Mouse (Mus musculus) CD4-positive, CD25-positive, alpha-beta regulatory T cell, adult 4 months (primary cell): Measurements from ENCODE around the gene Xrcc4. TPM values are rescaled to one million over a fixed set of nuclear protein-coding genes. Genes with fewer than 3 reads are reported as not detected.
"Not testable (repeated sequence)": the region's sequence is repeated elsewhere in the genome, so short reads cannot be mapped to it uniquely, and the experiment has no call there.

ENCODE experiments used
- ATAC-seq: one replicate; pipeline ENCODE4 v1.8.0; 2017
- polyA plus RNA-seq, 2 experiments: library from polyadenylated mRNA; unstranded; fragments of 100-300 nt; shearing (Covaris generic); gene quantifications; one replicate each; pipeline ENCODE4 v1.2.1; 2017

Gene Xrcc4
- polyA plus RNA-seq, 2 experiments from 2014 or later = 19.0 to 30.4 TPM

GRCm38 (mm10) chr13:89809024-89809423, 280.4 kb downstream of the Xrcc4 start:
- no peak for ATAC-seq

- no peak for ATAC-seq
These were observed 287.5 kb downstream of the Xrcc4 start for GRCm38 (mm10) chr13:89801901-89802300.

GRCm38 (mm10) chr13:89797721-89798120, 291.7 kb downstream of the Xrcc4 start:
- no peak for ATAC-seq

GRCm38 (mm10) chr13:89791475-89791874, 297.9 kb downstream of the Xrcc4 start:
- ATAC-seq = no peak

GRCm38 (mm10) chr13:89782886-89783285, 306.5 kb downstream of the Xrcc4 start:
- no peak for ATAC-seq

GRCm38 (mm10) chr13:89780276-89780675, 309.1 kb downstream of the Xrcc4 start:
- ATAC-seq = no peak

GRCm38 (mm10) chr13:89779208-89779911, 310.0 kb downstream of the Xrcc4 start:
- ATAC-seq = no peak

- ATAC-seq = no peak
These were observed 311.6 kb downstream of the Xrcc4 start for GRCm38 (mm10) chr13:89777764-89778163.

- ATAC-seq = no peak
These were observed 312.3 kb downstream of the Xrcc4 start for GRCm38 (mm10) chr13:89777146-89777545.

GRCm38 (mm10) chr13:89766551-89766950, 322.9 kb downstream of the Xrcc4 start:
- ATAC-seq = peak; percentile 64

- ATAC-seq = peak; percentile 56
These were observed 323.4 kb downstream of the Xrcc4 start for GRCm38 (mm10) chr13:89765966-89766365.

GRCm38 (mm10) chr13:89762339-89762738, 327.1 kb downstream of the Xrcc4 start:
- no peak for ATAC-seq

- no peak for ATAC-seq
These were observed 333.1 kb downstream of the Xrcc4 start for GRCm38 (mm10) chr13:89756347-89756746.

GRCm38 (mm10) chr13:89750562-89750961, 338.8 kb downstream of the Xrcc4 start:
- ATAC-seq = not testable (repeated sequence)

- no peak for ATAC-seq
These were observed 346.2 kb downstream of the Xrcc4 start for GRCm38 (mm10) chr13:89743201-89743600.

GRCm38 (mm10) chr13:89742686-89743200, 346.7 kb downstream of the Xrcc4 start:
- no peak for ATAC-seq

GRCm38 (mm10) chr13:89741766-89742685, 347.4 kb downstream of the Xrcc4 start, which contains the start of gene Vcan:
TSS of gene Vcan (minus strand) at chr13:89742509.
- ATAC-seq = peak; percentile 19

- ATAC-seq = no peak
These were observed 348.3 kb downstream of the Xrcc4 start for GRCm38 (mm10) chr13:89741116-89741551.

- peak; percentile 44 for ATAC-seq
These were observed 348.9 kb downstream of the Xrcc4 start for GRCm38 (mm10) chr13:89740243-89741115.

- peak; percentile 46 for ATAC-seq
These were observed 349.6 kb downstream of the Xrcc4 start for GRCm38 (mm10) chr13:89739696-89740242.

GRCm38 (mm10) chr13:89738776-89739695, 350.4 kb downstream of the Xrcc4 start:
- peak; percentile 53 for ATAC-seq
